Mouse (Mus musculus) heart, postnatal 25 days (tissue): ENCODE data around the gene Ints12. TPM values are rescaled to one million over a fixed set of nuclear protein-coding genes. Genes with fewer than 3 reads are reported as not detected.
A peak's percentile ranks its signal among the peaks of the same experiment; 100 is the strongest.

Source experiments
- DNase-seq: peaks from one replicate; pipeline ENCODE4 v3.0.0; 2022; ENCODE audit warnings: low spot score
- intact Hi-C: fragments of 180-260 bp; cut with DNase I; formaldehyde crosslinking; loops from one replicate; pipeline ENCODE4 v1.15.1; 2025
- total RNA-seq, 2 experiments: library from RNA; stranded (reverse); gene quantifications; 2 replicates each; pipeline ENCODE4 v1.2.3; 2021

Ints12 gene
- 1 to 10 TPM; 8.0 to 9.7 TPM for total RNA-seq

GRCm38 (mm10) chr3:133091664-133092273 lies at the start of gene Ints12, which contains the start of gene Gstcd:
Ints12 (plus strand) TSS chr3:133091840.
Gstcd (minus strand) TSS chr3:133092033.
- DNase-seq = peak; percentile 79
- intact Hi-C loops = loop anchor here (5.0 kb wide), 2 partner anchors 221 to 344 kb away; partner anchors contain the start of gene Ppa2

- DNase-seq = no peak
- intact Hi-C loops = no loop called here
These were observed 39.6 kb upstream of the Ints12 start for GRCm38 (mm10) chr3:133052068-133052467.

- DNase-seq = no peak
- intact Hi-C loops = no loop called here
These were observed 16.1 kb upstream of the Ints12 start for GRCm38 (mm10) chr3:133075560-133075959.

GRCm38 (mm10) chr3:133082736-133083135 lies 8.9 kb upstream of the Ints12 start:
- intact Hi-C loops = no loop called here
- DNase-seq = no peak

GRCm38 (mm10) chr3:133085858-133086257 lies 5.8 kb upstream of the Ints12 start:
- DNase-seq = no peak
- intact Hi-C loops = no loop called here

GRCm38 (mm10) chr3:133090247-133091120 lies 1.2 kb upstream of the Ints12 start:
- DNase-seq = no peak
- intact Hi-C loops = loop anchor here (5.0 kb wide), 2 partner anchors 222 to 343 kb away; partner anchors contain the start of gene Ppa2

GRCm38 (mm10) chr3:133091121-133091663 lies 448 bp upstream of the Ints12 start:
- intact Hi-C loops = loop anchor here (5.0 kb wide), 2 partner anchors 221 to 344 kb away; partner anchors contain the start of gene Ppa2
- no peak for DNase-seq

- DNase-seq = no peak
- intact Hi-C loops = loop anchor here (5.0 kb wide), 2 partner anchors 220 to 345 kb away; partner anchors contain the start of gene Ppa2
These were observed 724 bp downstream of the Ints12 start for GRCm38 (mm10) chr3:133092274-133092853.

- no peak for DNase-seq
These were observed 1.3 kb downstream of the Ints12 start for GRCm38 (mm10) chr3:133092936-133093335.

GRCm38 (mm10) chr3:133094305-133094704 lies 2.7 kb downstream of the Ints12 start:
- intact Hi-C loops = loop anchor here (5.0 kb wide), 2 partner anchors 218 to 347 kb away; partner anchors contain the start of gene Ppa2

More at GRCm38 (mm10) chr3:133092936-133093335, 1.3 kb downstream of the Ints12 start:
- intact Hi-C loops = loop anchor here (5.0 kb wide), 2 partner anchors 219 to 346 kb away; partner anchors contain the start of gene Ppa2

GRCm38 (mm10) chr3:133097936-133098335 lies 6.3 kb downstream of the Ints12 start:
- intact Hi-C loops = loop anchor here (5.0 kb wide), 1 partner anchor 1524 kb away; no protein-coding TSS in a partner anchor
- DNase-seq = no peak

More at GRCm38 (mm10) chr3:133094305-133094704, 2.7 kb downstream of the Ints12 start:
- DNase-seq = no peak

- DNase-seq = no peak
- intact Hi-C loops = loop anchor here (5.0 kb wide), 1 partner anchor 1524 kb away; no protein-coding TSS in a partner anchor
These were observed 6.7 kb downstream of the Ints12 start for GRCm38 (mm10) chr3:133098336-133098735.

GRCm38 (mm10) chr3:133098909-133099308 lies 7.3 kb downstream of the Ints12 start:
- intact Hi-C loops = loop anchor here (5.0 kb wide), 1 partner anchor 1523 kb away; no protein-coding TSS in a partner anchor
- DNase-seq = no peak

- no peak for DNase-seq
- intact Hi-C loops = no loop called here
These were observed 12.1 kb downstream of the Ints12 start for GRCm38 (mm10) chr3:133103768-133104167.

- DNase-seq = no peak
- intact Hi-C loops = no loop called here
These were observed 12.8 kb downstream of the Ints12 start for GRCm38 (mm10) chr3:133104436-133104835.

GRCm38 (mm10) chr3:133108731-133109130 lies 17.1 kb downstream of the Ints12 start:
- intact Hi-C loops = no loop called here

GRCm38 (mm10) chr3:133109844-133110243 lies 18.2 kb downstream of the Ints12 start:
- no peak for DNase-seq
- intact Hi-C loops = loop anchor here (5.0 kb wide), 1 partner anchor 162 kb away; no protein-coding TSS in a partner anchor

More at GRCm38 (mm10) chr3:133108731-133109130, 17.1 kb downstream of the Ints12 start:
- no peak for DNase-seq

GRCm38 (mm10) chr3:133111741-133112140 lies 20.1 kb downstream of the Ints12 start:
- DNase-seq = no peak
- intact Hi-C loops = loop anchor here (5.0 kb wide), 1 partner anchor 161 kb away; no protein-coding TSS in a partner anchor

- DNase-seq = no peak
- intact Hi-C loops = loop anchor here (5.0 kb wide), 1 partner anchor 159 kb away; no protein-coding TSS in a partner anchor
These were observed 21.6 kb downstream of the Ints12 start for GRCm38 (mm10) chr3:133113281-133113680.
